Mouse (Mus musculus) testis, adult 2 months (tissue): ENCODE results near the gene C87414.
"Not testable (repeated sequence)": the region's sequence is repeated elsewhere in the genome, so short reads cannot be mapped to it uniquely, and the experiment has no call there.

Experiments
- CTCF ChIP-seq: fragments of 200-500 bp; IDR thresholded peaks from 2 replicates; pipeline ENCODE4 v1.5.1; 2012; ENCODE audit warnings: low read depth, mild to moderate bottlenecking, inconsistent platforms, low read length, moderate library complexity; ENCODE audit not compliant: control insufficient read depth, insufficient read depth, insufficient replicate concordance
- POLR2A ChIP-seq: fragments of 200-500 bp; IDR thresholded peaks from 2 replicates; pipeline ENCODE4 v1.6.1; 2012; ENCODE audit warnings: low read depth, mild to moderate bottlenecking, inconsistent platforms, low read length, moderate library complexity; ENCODE audit not compliant: control insufficient read depth

- TF ChIP-seq POLR2A, CTCF: not testable (repeated sequence)
These were observed at the start of gene C87414 for GRCm38 (mm10) chr5:93671451-93671850.
